Mouse (Mus musculus) CH12.LX (cell line): ENCODE measurements around the gene Rita1. TPM values are rescaled to one million over a fixed set of nuclear protein-coding genes. Genes with fewer than 3 reads are reported as not detected.

Experiments
- DNase-seq: peaks from one replicate; pipeline ENCODE4 v3.0.0-alpha.2; 2013; ENCODE audit errors: extremely low read depth
- H3K27ac ChIP-seq: 2 replicates; pipeline ENCODE4 v1.5.1; 2012; ENCODE audit warnings: low read depth, mild to moderate bottlenecking, control low read depth, moderate library complexity; ENCODE audit not compliant: insufficient read depth
- H3K27me3 ChIP-seq: replicated peaks from 2 replicates; pipeline ENCODE3; 2012; ENCODE audit warnings: inconsistent platforms
- H3K36me3 ChIP-seq, 2 experiments: replicated peaks in 1 of 2; 2 replicates each; pipeline versions ENCODE3 to v1.6.1; 2012; ENCODE audit warnings: inconsistent platforms in 1 of 2, low read length in 1 of 2, mild to moderate bottlenecking in 1 of 2, mixed read lengths in 1 of 2, moderate library complexity in 1 of 2; ENCODE audit not compliant: control insufficient read depth in 1 of 2, insufficient read depth in 1 of 2
- H3K4me1 ChIP-seq, 2 experiments: 2 replicates each; pipeline ENCODE4 v1.6.1; 2012; ENCODE audit warnings: inconsistent platforms in 1 of 2, moderate library complexity in 1 of 2; ENCODE audit not compliant: insufficient read depth in 2 of 2, control insufficient read depth in 1 of 2
- H3K4me2 ChIP-seq: 2 replicates; pipeline ENCODE4 v1.6.1; 2012; ENCODE audit warnings: low read depth, mild to moderate bottlenecking, control low read depth; ENCODE audit not compliant: poor library complexity, insufficient read depth, severe bottlenecking
- H3K4me3 ChIP-seq, 3 experiments: fragments of 150-350 bp in 1 of 3; sonication (generic) in 1 of 3; replicated peaks in 1 of 3; 2 replicates each; pipeline versions ENCODE3 to v1.5.1; 2011 to 2012; ENCODE audit warnings: low read depth in 2 of 3, low read length in 2 of 3, mild to moderate bottlenecking in 2 of 3, moderate library complexity in 2 of 3, control low read depth in 1 of 3, improper control_type of control experiment in 1 of 3, inconsistent platforms in 1 of 3, mixed read lengths in 1 of 3; ENCODE audit not compliant: poor library complexity in 1 of 3
- H3K79me2 ChIP-seq: replicated peaks from 2 replicates; pipeline ENCODE4 v1.6.1; 2012; ENCODE audit warnings: mild to moderate bottlenecking, moderate library complexity; ENCODE audit not compliant: control insufficient read depth, poor library complexity, insufficient read depth, severe bottlenecking; ENCODE audit errors: extremely low read depth
- H3K9ac ChIP-seq: 2 replicates; pipeline ENCODE4 v1.6.1; 2012; ENCODE audit warnings: low read depth, mild to moderate bottlenecking, control low read depth, moderate library complexity; ENCODE audit not compliant: insufficient read depth
- H3K9me3 ChIP-seq: replicated peaks from 2 replicates; pipeline ENCODE3; 2012; ENCODE audit warnings: low read length, inconsistent platforms, mixed read lengths
- BHLHE40 ChIP-seq: IDR thresholded peaks from 2 replicates; pipeline ENCODE4 v1.6.1; 2011; ENCODE audit warnings: mild to moderate bottlenecking, low read depth, low read length, improper control_type of control experiment
- CHD1 ChIP-seq: IDR thresholded peaks from 2 replicates; pipeline ENCODE4 v1.6.1; 2012; ENCODE audit warnings: low read depth, low read length, improper control_type of control experiment, inconsistent platforms
- CHD2 ChIP-seq: IDR thresholded peaks from 2 replicates; pipeline ENCODE4 v1.6.1; 2011; ENCODE audit warnings: low read length, improper control_type of control experiment
- CTCF ChIP-seq, 2 experiments: IDR thresholded peaks in 1 of 2; conservative IDR thresholded peaks in 1 of 2; 2 replicates each; pipeline ENCODE4 v1.5.1; 2011 to 2012; ENCODE audit warnings: low read depth in 2 of 2, low read length in 2 of 2, improper control_type of control experiment in 1 of 2, inconsistent platforms in 1 of 2, mild to moderate bottlenecking in 1 of 2, moderate library complexity in 1 of 2
- E2F4 ChIP-seq: IDR thresholded peaks from 2 replicates; pipeline ENCODE4 v1.6.1; 2011; ENCODE audit warnings: low read depth, low read length, improper control_type of control experiment; ENCODE audit not compliant: insufficient replicate concordance
- ELF1 ChIP-seq: IDR thresholded peaks from 2 replicates; pipeline ENCODE4 v1.6.1; 2014; ENCODE audit warnings: low read depth, mild to moderate bottlenecking, inconsistent platforms, low read length, improper control_type of control experiment
- ETS1 ChIP-seq: conservative IDR thresholded peaks from 2 replicates; pipeline ENCODE4 v1.6.1; 2012; ENCODE audit warnings: low read depth, mild to moderate bottlenecking, inconsistent platforms, low read length, improper control_type of control experiment, moderate library complexity
- JUND ChIP-seq: conservative IDR thresholded peaks from 2 replicates; pipeline ENCODE4 v1.6.1; 2011; ENCODE audit warnings: low read depth, low read length, improper control_type of control experiment
- MAX ChIP-seq: IDR thresholded peaks from 2 replicates; pipeline ENCODE4 v1.6.1; 2011; ENCODE audit warnings: low read length, improper control_type of control experiment
- MXI1 ChIP-seq: IDR thresholded peaks from 2 replicates; pipeline ENCODE4 v1.6.1; 2011; ENCODE audit warnings: mild to moderate bottlenecking, low read depth, low read length, improper control_type of control experiment
- MYC ChIP-seq: IDR thresholded peaks from 2 replicates; pipeline ENCODE4 v1.6.1; 2011; ENCODE audit warnings: low read depth, mild to moderate bottlenecking, improper control_type of control experiment, low read length
- NELFE ChIP-seq: IDR thresholded peaks from 2 replicates; pipeline ENCODE4 v1.6.1; 2011; ENCODE audit warnings: low read depth, low read length, improper control_type of control experiment
- NRF1 ChIP-seq: IDR thresholded peaks from 2 replicates; pipeline ENCODE4 v1.6.1; 2014; ENCODE audit warnings: low read depth, mild to moderate bottlenecking, inconsistent platforms, low read length, improper control_type of control experiment, moderate library complexity
- POLR2A ChIP-seq: IDR thresholded peaks from 2 replicates; pipeline ENCODE4 v1.6.1; 2011; ENCODE audit warnings: low read depth, mild to moderate bottlenecking, improper control_type of control experiment, low read length
- POLR2AphosphoS2 ChIP-seq: IDR thresholded peaks from 2 replicates; pipeline ENCODE4 v1.6.1; 2011; ENCODE audit warnings: low read depth, low read length, improper control_type of control experiment
- SIN3A ChIP-seq: IDR thresholded peaks from 2 replicates; pipeline ENCODE4 v1.6.1; 2012; ENCODE audit warnings: low read length, improper control_type of control experiment, inconsistent platforms
- TCF12 ChIP-seq: IDR thresholded peaks from 2 replicates; pipeline ENCODE4 v1.6.1; 2014; ENCODE audit warnings: low read depth, mild to moderate bottlenecking, inconsistent platforms, low read length, improper control_type of control experiment
- UBTF ChIP-seq: IDR thresholded peaks from 2 replicates; pipeline ENCODE4 v1.6.1; 2012; ENCODE audit warnings: low read depth, mild to moderate bottlenecking, inconsistent platforms, low read length, improper control_type of control experiment, moderate library complexity
- USF1 ChIP-seq: IDR thresholded peaks from 2 replicates; pipeline ENCODE4 v1.6.1; 2014; ENCODE audit warnings: low read depth, mild to moderate bottlenecking, inconsistent platforms, low read length, improper control_type of control experiment
- ZNF384 ChIP-seq: IDR thresholded peaks from 2 replicates; pipeline ENCODE4 v1.6.1; 2012; ENCODE audit warnings: low read depth, low read length, improper control_type of control experiment, inconsistent platforms
- dilution Hi-C: fragments of 300-500 bp; cut with MboI; formaldehyde crosslinking; loops from 2 replicates; pipeline ENCODE4 v1.14.3; 2020; ENCODE audit warnings: low sequenced_read_pairs; ENCODE audit not compliant: extremely low pct_unique_long_range_greater_than_20kb, extremely low pct_ligation_motif_present
- in situ Hi-C: fragments of 300-500 bp; cut with MboI; formaldehyde crosslinking; loops from 3 replicates; pipeline ENCODE4 v1.14.3; 2019; ENCODE audit warnings: low sequenced_read_pairs, low pct_ligation_motif_present, low pct_unique_long_range_greater_than_20kb, mixed read lengths
- polyA plus RNA-seq: library from polyadenylated mRNA; unstranded; fragments of >175 nt; gene quantifications from 2 replicates; pipeline ENCODE4 v1.2.1, GENCODE M21; 2012; ENCODE audit warnings: low read depth; ENCODE audit not compliant: insufficient read length
- total RNA-seq, 2 experiments: library from RNA; depleted of rRNA; stranded (reverse); fragments of 300-350 nt in 1 of 2; fragments of >200 nt in 1 of 2; gene quantifications; 2 replicates each; pipeline ENCODE4 v1.2.3; 2012 to 2014

Rita1 gene
- total and polyA plus RNA-seq, 3 experiments, result 6.3 to 10.2 (median 7.3) TPM

DNA sequence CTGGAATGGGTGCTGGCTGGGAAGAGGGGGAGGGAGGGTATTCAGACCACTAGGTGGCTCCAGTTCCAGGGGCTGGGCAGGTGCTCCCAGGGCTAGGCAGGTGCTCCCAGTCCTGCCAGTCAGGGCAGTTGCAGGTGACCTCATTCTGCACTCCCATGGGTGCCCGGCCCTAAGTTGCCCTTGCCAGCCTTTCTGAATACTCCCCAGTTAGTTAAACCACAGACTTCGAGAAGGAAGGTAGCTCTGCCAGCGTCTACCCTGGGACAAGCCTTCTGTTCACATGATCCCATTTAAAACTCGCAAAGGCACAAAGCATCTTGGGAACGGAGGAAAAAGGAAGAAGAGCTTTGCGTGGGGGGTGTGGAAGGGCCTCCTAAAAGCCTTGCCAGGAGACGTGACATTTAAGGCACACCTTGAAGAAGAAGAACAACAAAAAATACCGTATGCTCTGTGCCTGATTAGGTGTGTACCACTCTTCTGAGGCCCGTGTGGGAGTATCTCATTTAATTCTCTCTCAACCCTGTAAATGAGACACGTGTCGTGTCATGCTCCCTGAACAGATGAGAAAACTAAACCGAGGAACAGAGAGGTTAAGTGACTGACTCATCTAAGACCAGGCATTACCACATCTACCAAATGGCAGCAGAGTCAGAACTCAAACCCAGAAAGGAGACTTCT is 35.6 kb upstream of the Rita1 start:
- H3K9ac ChIP-seq, result peak overlapping the region; percentile 65
- in situ Hi-C loops, result no loop called here
- H3K9me3 ChIP-seq, result no peaks in the 10 kb centered on the region
- peaks cover 0 to 5% of the 10 kb centered on the region in 2 experiments for H3K36me3 ChIP-seq
- H3K4me2 ChIP-seq, result peak overlapping the region; percentile 82
- H3K4me1 ChIP-seq, result peaks cover 33 to 66% of the 10 kb centered on the region in 2 experiments
- dilution Hi-C loops, result no loop called here
- peak; percentile 55 for DNase-seq
- 0 out of 2 replicates have a peak, but pooled peaks have one; percentile 27 for TF ChIP-seq CHD2
- no peak for TF ChIP-seq UBTF
- TF ChIP-seq JUND, result peak; percentile 39; the same call in 1 of the 2 replicates
- peak in 1 of 2 experiments; percentile 41; a peak in 2 of 4 replicates for TF ChIP-seq CTCF (conservative IDR thresholded peaks at IDR 0.05 in 1 of 2, IDR thresholded peaks at IDR 0.05 in 1 of 2; ENCODE audit: low read depth in 2 of 2, low read length in 2 of 2)
- no peak for TF ChIP-seq E2F4
- TF ChIP-seq MYC, result peak; percentile 84
- 0 out of 2 replicates have a peak, but pooled peaks have one; percentile 52 for TF ChIP-seq SIN3A
- TF ChIP-seq MXI1, result peak; percentile 79; the same call in 1 of the 2 replicates
- TF ChIP-seq POLR2A, result no peak; the same call in 1 of the 2 replicates
- TF ChIP-seq USF1, result peak; percentile 13
- no peak for TF ChIP-seq CHD1
- peak; percentile 70 for TF ChIP-seq MAX
- 0 out of 2 replicates have a peak, but pooled peaks have one; percentile 23 for TF ChIP-seq ELF1
- TF ChIP-seq POLR2AphosphoS2, result no peak
- no peak for TF ChIP-seq NRF1
- TF ChIP-seq BHLHE40, result peak; percentile 74
- TF ChIP-seq NELFE, result 0 out of 2 replicates have a peak, but pooled peaks have one; percentile 23
- no peak overlapping the region for H3K27ac ChIP-seq
- H3K27me3 ChIP-seq, result no peaks in the 10 kb centered on the region
- peak overlapping the region in 2 of 3 experiments; percentile 17 to 47 for H3K4me3 ChIP-seq
- H3K79me2 ChIP-seq, result no peaks in the 10 kb centered on the region

GRCm38 (mm10) chr5:120647361-120647760 is 35.0 kb upstream of the Rita1 start:
- Histone ChIP-seq H3K36me3 (no peaks in the 10 kb centered on the region), H3K4me3 (no peak overlapping the region), H3K27me3 (no peaks in the 10 kb centered on the region), H3K9ac (no peak overlapping the region), H3K79me2 (no peaks in the 10 kb centered on the region), H3K4me2 (no peak overlapping the region), H3K4me1 (peaks cover 27 to 60% of the 10 kb centered on the region in 2 experiments), H3K9me3 (no peaks in the 10 kb centered on the region), H3K27ac (no peak overlapping the region)
- no peak for TF ChIP-seq ETS1
- no peak for TF ChIP-seq E2F4
- no peak for TF ChIP-seq ZNF384
- TF ChIP-seq TCF12, result 0 out of 2 replicates have a peak, but pooled peaks have one; percentile 2
- no peak for TF ChIP-seq MYC
- dilution Hi-C loops, result no loop called here
- no peak for DNase-seq
- in situ Hi-C loops, result no loop called here
